Mouse (Mus musculus) hindbrain, embryonic 11.5 days (tissue): ENCODE measurements around the gene Gstm4. TPM values are rescaled to one million over a fixed set of nuclear protein-coding genes. Genes with fewer than 3 reads are reported as not detected.
"Not testable (repeated sequence)": the region's sequence is repeated elsewhere in the genome, so short reads cannot be mapped to it uniquely, and the experiment has no call there.

Experiments used
- ATAC-seq: fragments of 200-750 bp; cut with Nextera tagmentation; 2 replicates; pipeline ENCODE4 v1.8.0; 2017; ENCODE audit warnings: mild to moderate bottlenecking, moderate TSS enrichment, moderate library complexity; ENCODE audit not compliant: low FRiP score
- DNase-seq: peaks from one replicate; pipeline ENCODE4 v3.0.0-alpha.2; 2015; ENCODE audit warnings: low spot score
- H3K27ac ChIP-seq: fragments of 300-500 bp; sonication (generic); 2 replicates; pipeline ENCODE4 v1.5.1; 2014; ENCODE audit warnings: mild to moderate bottlenecking, low read depth, low read length
- H3K27me3 ChIP-seq: fragments of 300-500 bp; sonication (generic); 2 replicates; pipeline ENCODE4 v1.6.1; 2014; ENCODE audit warnings: mild to moderate bottlenecking, low read length, moderate library complexity, mixed read lengths; ENCODE audit not compliant: control insufficient read depth, insufficient read depth
- H3K36me3 ChIP-seq: fragments of 300-500 bp; sonication (generic); 2 replicates; pipeline ENCODE4 v1.6.1; 2014; ENCODE audit warnings: mild to moderate bottlenecking, low read length, moderate library complexity, mixed read lengths; ENCODE audit not compliant: control insufficient read depth, insufficient read depth
- H3K4me1 ChIP-seq: fragments of 300-500 bp; sonication (generic); replicated peaks from 2 replicates; pipeline ENCODE4 v1.6.1; 2014; ENCODE audit warnings: low read length, mixed read lengths; ENCODE audit not compliant: control insufficient read depth, insufficient read depth
- H3K4me2 ChIP-seq: fragments of 300-500 bp; sonication (generic); replicated peaks from 2 replicates; pipeline ENCODE4 v1.6.1; 2014; ENCODE audit warnings: mild to moderate bottlenecking, low read depth, low read length
- H3K4me3 ChIP-seq: fragments of 300-500 bp; sonication (generic); 2 replicates; pipeline ENCODE4 v1.5.1; 2014; ENCODE audit warnings: low read depth, low read length
- H3K9ac ChIP-seq: fragments of 300-500 bp; sonication (generic); 2 replicates; pipeline ENCODE4 v1.6.1; 2014; ENCODE audit warnings: low read depth, low read length
- H3K9me3 ChIP-seq: fragments of 300-500 bp; sonication (generic); 2 replicates; pipeline ENCODE4 v1.6.1; 2016; ENCODE audit warnings: low read length; ENCODE audit not compliant: control insufficient read depth
- WGBS: fragments of 180-500 bp; shearing (Covaris S2); extraction: QIAGEN DNeasy Blood & Tissue Kit; methylation state at CpG from one replicate; pipeline ENCODE4 v1.1.7; 2014; 5-methylcytosine and 5-hydroxymethylcytosine counted together
- polyA plus RNA-seq: library from polyadenylated mRNA; unstranded; fragments of >200 nt; fragmentation: Nextera tagmentation; extraction: Ambion mirVana; gene quantifications from 2 replicates; pipeline ENCODE4 v1.2.1, GENCODE M21; 2014

Gene Gstm4
- polyA plus RNA-seq, 1 experiment from 2014 or later = 12.9 TPM

- 87% methylated on average over 4 of the region's 4 CpGs for WGBS
- H3K9ac ChIP-seq = no peak overlapping the region
These were observed 48.1 kb downstream of the Gstm4 start for GRCm38 (mm10) chr3:107996576-107996975.

DNA sequence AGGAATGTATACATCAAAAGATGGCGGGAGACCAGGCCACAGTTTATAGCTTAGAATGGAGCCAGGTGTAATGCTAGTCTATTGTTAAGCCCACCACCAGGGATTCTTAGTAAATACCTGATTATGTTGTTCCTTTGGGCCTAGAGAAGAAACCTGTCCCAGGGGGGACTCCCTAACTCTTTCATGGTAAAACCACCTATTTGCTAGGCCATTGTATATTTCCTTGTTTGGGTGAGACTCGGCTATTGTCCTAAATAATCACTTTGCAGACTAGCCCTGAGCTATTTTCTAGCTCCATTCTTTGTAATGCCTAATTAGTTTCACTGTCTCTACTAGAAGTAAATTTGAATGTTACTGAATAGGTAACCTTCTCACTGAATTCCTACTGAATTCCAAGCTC lies 48.7 kb downstream of the Gstm4 start:
- H3K9me3 ChIP-seq, ATAC-seq, DNase-seq, H3K36me3 ChIP-seq, H3K27me3 ChIP-seq, H3K4me2 ChIP-seq, H3K4me3 ChIP-seq, H3K9ac ChIP-seq, H3K4me1 ChIP-seq, H3K27ac ChIP-seq: not testable (repeated sequence)
- WGBS = 74% methylated on average over 2 of the region's 2 CpGs

More at GRCm38 (mm10) chr3:107996576-107996975, 48.1 kb downstream of the Gstm4 start:
- H3K9me3 ChIP-seq = no peaks in the 10 kb centered on the region
- no peaks in the 10 kb centered on the region for H3K4me1 ChIP-seq
- DNase-seq (no peak), ATAC-seq (no peak)
- H3K36me3 ChIP-seq = no peaks in the 10 kb centered on the region
- H3K27me3 ChIP-seq = no peaks in the 10 kb centered on the region
- no peak overlapping the region for H3K4me3 ChIP-seq
- H3K27ac ChIP-seq = no peak overlapping the region
- no peak overlapping the region for H3K4me2 ChIP-seq

Other genes starting within 250 kb of the Gstm4 start
- not detected in 2 replicates for gene Eps8l3, start 167.7 kb downstream of the Gstm4 start, polyA plus RNA-seq
- 236 and 261 TPM in 2 replicates for gene Gstm5, start 149.1 kb downstream of the Gstm4 start, polyA plus RNA-seq
- 58.3 and 64.9 TPM in 2 replicates for gene Gstm7, start 113.1 kb downstream of the Gstm4 start, polyA plus RNA-seq
- gene Gstm6, start 101.1 kb downstream of the Gstm4 start, polyA plus RNA-seq = 6.6 and 7.6 TPM in 2 replicates
- gene Gstm3, start 75.6 kb downstream of the Gstm4 start, polyA plus RNA-seq = not detected in 2 replicates
- gene Gstm2, start 58.4 kb downstream of the Gstm4 start, polyA plus RNA-seq = 23.1 and 23.2 TPM in 2 replicates
- 32.5 and 34.4 TPM in 2 replicates for gene Gstm1, start 26.9 kb downstream of the Gstm4 start, polyA plus RNA-seq
- gene Ampd2, start 41.8 kb upstream of the Gstm4 start, polyA plus RNA-seq = 32.1 and 32.6 TPM in 2 replicates
- 0.62 and 0.89 TPM in 2 replicates for gene Gnat2, start 47.9 kb upstream of the Gstm4 start, polyA plus RNA-seq
- gene Gnai3, start 101.3 kb upstream of the Gstm4 start, polyA plus RNA-seq = 199 and 224 TPM in 2 replicates
- 0.34 and 0.57 TPM in 2 replicates for gene Gpr61, start 110.0 kb upstream of the Gstm4 start, polyA plus RNA-seq
- 4.2 and 6.0 TPM in 2 replicates for gene Amigo1, start 141.4 kb upstream of the Gstm4 start, polyA plus RNA-seq
- 2.4 and 2.6 TPM in 2 replicates for gene Cyb561d1, start 156.3 kb upstream of the Gstm4 start, polyA plus RNA-seq
- gene Atxn7l2, start 166.0 kb upstream of the Gstm4 start, polyA plus RNA-seq = 16.6 and 19.9 TPM in 2 replicates
- gene Sypl2, start 181.8 kb upstream of the Gstm4 start, polyA plus RNA-seq = 0.47 and 0.59 TPM in 2 replicates
- 275 and 296 TPM in 2 replicates for gene Psma5, start 212.0 kb upstream of the Gstm4 start, polyA plus RNA-seq
- 20.2 and 27.5 TPM in 2 replicates for gene Sort1, start 239.2 kb upstream of the Gstm4 start, polyA plus RNA-seq